Mouse (Mus musculus): Measurements from ENCODE around the gene Kctd2.
A peak's percentile ranks its signal among the peaks of the same experiment; 100 is the strongest.
"Not testable (repeated sequence)": the region's sequence is repeated elsewhere in the genome, so short reads cannot be mapped to it uniquely, and the experiment has no call there.

Kctd2 gene

DNA sequence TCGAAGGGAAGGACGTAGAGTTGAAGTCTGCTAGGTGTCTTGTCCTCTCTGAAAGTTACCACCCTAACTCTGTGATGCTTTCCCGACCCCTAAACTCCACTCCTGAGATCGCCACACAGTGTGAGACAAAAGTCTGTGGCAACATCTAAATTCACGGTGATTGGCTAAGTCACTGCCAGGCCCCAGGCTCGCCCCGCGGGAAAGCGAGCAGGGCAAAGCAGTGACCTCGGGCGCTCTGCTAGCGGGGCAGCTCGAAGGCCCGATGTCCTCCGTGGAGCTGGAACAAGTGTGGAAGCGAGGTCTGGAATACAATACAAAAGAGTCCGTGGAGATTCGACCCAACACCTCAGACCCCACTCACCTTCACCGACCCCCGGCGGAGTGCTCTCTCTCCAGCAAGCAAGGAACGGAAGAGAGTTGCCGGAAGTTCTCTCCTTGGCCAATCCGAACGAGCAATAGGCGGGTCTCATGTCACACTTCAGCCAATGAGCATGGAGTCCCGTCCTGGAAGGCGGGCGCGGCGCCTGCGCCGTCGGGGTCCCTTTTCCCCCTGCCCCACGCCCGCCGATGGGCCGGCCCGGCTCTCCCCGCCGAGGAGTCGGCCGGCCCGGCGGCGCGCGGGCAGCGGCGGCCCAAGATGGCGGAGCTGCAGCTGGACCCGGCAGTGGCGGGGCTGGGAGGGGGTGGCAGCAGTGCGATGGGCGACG lies at the start of gene Kctd2, which contains the start of gene Atp5h:
TSS of gene Kctd2 (plus strand) at position 598 of the 707 bp plus-strand sequence.
TSS of gene Atp5h (minus strand) at position 432 of the 707 bp plus-strand sequence.
- peak; percentile 91 to 93 for DNase-seq (ENCODE audit: low spot score in 2 of 2)

DNA sequence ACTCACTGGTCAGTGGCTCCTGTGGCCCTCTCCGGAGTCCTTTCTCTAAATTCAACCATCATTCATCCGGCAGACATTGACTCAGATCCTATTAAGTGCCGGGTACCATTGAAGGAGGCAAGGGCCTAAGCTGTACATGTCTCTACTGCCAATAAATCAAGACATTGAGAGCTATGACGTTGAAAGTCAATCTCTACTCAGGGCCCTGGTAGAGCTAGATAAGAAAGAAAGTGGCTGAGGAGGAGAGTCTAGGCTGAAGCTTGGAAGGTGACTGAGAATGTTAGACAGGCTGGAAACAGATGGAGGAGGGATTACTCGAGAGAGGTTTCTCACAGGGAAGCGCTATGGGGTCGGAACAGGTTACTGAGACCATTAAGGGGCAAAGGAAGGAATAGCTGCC lies 49.6 kb upstream of the Kctd2 start:
- no peak for DNase-seq (ENCODE audit: low spot score in 2 of 2)

- no peak for DNase-seq (ENCODE audit: low spot score in 2 of 2)
Measured at GRCm38 (mm10) chr11:115371354-115371753, 48.6 kb upstream of the Kctd2 start.

GRCm38 (mm10) chr11:115372015-115372414 lies 47.9 kb upstream of the Kctd2 start:
- no peak for DNase-seq (ENCODE audit: low spot score in 2 of 2)

- no peak for DNase-seq (ENCODE audit: low spot score in 2 of 2)
Measured at GRCm38 (mm10) chr11:115372737-115373136, 47.2 kb upstream of the Kctd2 start.

DNA sequence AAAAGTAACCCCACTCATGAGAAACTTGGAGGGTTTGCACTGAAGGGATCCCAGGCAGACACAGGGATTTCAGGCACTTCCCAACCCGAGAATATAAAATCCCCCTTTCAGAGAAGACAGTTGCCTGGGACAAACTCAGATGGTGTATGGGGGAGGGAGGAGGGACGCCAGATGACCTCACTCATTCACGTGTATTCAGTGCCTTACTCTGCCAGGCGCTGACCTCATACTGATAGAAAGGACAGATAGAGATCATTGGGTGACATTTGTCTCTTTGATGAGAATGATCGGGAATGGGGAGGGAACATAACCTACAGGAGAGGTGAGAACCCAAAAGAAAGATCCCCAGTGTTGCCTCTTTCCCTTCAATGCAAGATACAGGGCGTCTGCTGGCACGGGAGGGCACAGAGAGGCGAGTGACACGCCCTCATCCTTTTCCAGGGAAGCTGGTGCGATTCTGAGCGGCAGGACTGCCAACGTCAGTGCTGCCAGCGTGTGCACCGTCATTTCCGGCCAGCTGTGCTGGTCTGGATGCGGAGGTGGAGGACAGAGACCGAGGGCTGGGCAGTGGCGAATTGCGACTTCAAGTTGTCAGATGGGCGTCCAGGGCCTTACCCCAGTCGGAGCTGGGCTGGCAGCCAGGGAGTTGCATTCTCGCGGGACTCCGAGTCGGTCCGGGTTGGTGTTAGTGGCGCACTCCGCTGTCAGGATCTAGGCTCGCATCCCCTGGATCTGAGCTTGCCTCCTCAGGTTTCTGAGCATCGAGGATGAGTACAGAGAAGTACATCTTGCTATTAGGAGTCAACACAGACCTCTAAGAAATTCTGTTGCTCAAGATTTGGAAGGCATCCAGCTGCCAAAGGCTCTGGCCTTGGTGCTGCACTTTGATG lies 45.9 kb upstream of the Kctd2 start:
- peak; percentile 25 to 44 for DNase-seq (ENCODE audit: low spot score in 2 of 2)

DNA sequence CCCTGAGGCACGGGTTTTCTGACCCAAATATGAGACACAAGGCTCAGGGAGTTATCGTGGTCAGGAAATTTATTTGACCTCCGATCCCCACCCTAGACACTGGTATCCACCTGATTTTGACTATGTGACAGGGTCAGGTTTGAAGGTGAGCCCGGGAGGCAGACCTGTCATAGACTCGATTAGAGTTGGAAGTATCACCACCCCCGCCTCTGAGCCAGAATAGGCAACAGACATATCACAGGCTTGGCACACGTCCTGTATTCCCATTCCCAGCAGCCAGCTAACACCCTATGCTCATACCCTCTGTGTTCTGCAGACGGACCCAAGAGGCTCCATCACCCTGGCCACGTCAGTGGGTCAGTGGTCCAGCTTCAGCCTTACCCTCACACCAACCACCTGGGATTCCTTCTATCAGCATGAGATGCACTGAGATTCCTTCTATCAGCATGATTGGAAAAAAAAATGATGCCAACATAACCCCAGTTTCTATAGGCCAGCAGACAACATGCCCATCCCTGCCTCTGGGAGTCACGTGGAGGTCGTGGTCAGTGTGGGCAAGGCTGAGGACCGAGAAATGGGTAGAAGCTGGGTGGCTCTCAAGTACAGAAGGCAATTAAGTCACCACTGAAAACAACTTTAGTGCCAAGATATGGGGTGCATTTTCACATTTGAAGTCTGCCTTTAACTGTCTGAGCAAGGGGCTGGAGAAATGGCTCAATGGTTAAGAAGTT lies 45.1 kb upstream of the Kctd2 start:
- DNase-seq (ENCODE audit: low spot score in 2 of 2), result no peak

- DNase-seq (ENCODE audit: low spot score in 2 of 2), result no peak
Measured at GRCm38 (mm10) chr11:115376722-115377121, 43.2 kb upstream of the Kctd2 start.

GRCm38 (mm10) chr11:115377254-115377653 lies 42.7 kb upstream of the Kctd2 start:
- DNase-seq (ENCODE audit: low spot score in 2 of 2), result no peak

DNA sequence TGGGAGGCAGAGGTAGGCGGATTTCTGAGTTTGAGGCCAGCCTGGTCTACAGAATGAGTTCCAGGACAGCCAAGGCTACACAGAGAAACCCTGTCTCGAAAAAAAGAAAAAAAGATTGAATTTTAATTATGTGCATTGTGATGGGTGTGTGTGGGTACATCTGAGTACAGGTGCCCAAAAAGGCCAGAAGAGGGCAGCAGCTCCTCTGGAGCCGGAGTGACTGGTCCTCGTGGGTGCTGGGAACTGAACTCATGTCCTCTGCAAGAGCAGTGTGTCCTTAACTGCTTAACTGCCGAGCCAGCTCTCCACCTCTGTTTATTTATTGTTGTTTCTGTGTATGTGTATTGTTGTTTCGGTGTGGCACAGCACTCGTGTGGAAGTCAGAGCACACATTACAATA lies 42.1 kb upstream of the Kctd2 start:
- DNase-seq (ENCODE audit: low spot score in 2 of 2), result no peak

DNA sequence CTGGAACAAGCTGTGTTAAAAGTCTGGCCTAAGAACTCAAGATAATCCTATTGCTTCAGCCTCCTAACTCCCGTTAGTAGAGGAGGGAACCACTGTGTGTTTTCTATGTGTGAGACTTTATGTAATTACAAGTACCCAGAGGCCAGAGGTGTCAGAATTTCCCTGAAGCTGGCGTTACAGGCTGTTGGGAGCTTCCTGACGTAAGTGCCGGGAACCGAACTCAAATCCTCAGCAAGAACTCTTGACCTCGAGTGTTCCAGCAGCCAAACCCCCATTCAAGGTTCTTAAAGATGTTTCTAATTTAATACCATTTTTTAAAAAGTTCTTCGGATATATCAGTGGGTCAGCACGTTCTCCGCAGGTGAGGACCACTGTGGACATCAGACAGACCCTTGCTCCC lies 38.7 kb upstream of the Kctd2 start:
- DNase-seq (ENCODE audit: low spot score in 2 of 2), result no peak

- DNase-seq (ENCODE audit: low spot score in 2 of 2), result no peak
Measured at GRCm38 (mm10) chr11:115381743-115382539, 38.0 kb upstream of the Kctd2 start, which contains the start of gene Cdr2l. Cdr2l (plus strand) TSS chr11:115381916.

DNA sequence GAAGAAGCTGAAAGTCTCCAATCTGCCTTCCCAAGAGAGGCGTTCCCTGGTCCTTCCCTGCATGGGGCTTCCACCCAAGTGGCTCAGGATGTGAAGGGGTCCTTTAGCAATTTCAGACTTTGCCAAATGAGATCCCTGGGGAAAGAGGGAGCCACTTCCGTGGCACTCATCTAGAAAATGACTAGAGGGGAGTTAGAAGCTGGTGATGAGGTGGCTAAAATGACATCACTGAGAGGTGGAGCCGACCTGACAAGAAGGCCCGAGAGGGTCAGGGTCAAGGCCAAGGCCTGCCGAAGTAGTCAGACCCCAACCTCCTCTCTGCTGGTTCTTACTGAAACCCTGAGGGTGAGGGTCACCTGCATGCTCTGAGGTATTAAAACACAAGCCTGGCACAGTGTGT lies 37.0 kb upstream of the Kctd2 start:
- no peak for DNase-seq (ENCODE audit: low spot score in 2 of 2)

DNA sequence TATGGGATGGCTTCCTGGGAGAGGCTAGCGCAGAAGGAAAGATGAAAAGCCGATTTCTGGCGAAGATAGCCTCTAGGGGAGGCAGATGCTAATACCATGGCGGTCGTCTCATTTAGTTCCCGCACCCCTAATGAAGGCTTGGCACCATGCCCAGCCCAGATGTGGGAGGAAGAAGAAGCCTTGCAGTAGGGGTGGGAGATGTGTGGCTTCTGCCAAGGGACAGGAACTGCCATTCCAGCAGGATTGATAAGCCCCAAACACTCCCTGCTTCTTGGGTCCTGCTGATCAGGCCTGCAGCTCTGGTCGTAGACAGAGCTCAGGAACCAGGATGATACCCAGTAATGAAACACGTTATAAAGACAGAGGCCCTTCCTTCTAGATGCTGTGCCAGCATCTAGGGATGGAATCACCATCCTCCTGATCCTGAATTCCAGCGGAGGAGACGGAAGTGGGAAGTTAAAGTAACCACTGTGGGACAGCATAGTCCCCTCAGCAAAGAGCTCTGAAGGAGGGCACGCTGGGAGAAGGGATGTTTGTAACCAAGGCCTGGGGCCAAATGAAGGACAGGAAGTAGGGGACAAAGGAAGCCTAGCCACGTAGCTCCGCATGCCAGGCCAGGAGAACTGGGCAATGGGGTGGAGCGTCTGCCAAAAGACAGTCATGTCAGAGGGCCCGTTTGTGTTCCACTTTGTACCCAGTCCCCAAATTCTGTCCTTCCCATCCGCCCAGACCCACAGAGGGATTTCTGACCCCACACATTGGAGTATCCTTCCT lies 36.0 kb upstream of the Kctd2 start:
- no peak for DNase-seq (ENCODE audit: low spot score in 2 of 2)

DNA sequence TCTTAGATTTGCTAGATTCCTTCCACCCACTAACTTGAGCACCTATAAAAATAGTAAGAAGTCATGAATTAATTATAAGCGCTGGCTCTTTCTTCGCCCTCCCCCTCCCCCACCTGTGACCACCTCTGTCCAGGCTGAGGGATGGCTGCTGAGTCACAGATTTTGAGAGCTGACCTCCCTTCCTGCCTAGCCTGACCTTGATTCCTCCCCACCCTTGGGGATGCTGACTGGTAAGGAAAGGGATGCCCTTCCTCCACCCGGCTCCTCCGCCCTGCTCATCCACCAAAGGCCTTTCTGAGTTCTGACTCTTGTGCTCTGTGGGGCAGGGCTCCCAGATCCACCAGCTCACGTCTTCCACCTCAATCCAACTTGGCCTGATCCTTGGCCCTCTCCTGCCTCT lies 35.3 kb upstream of the Kctd2 start:
- no peak for DNase-seq (ENCODE audit: low spot score in 2 of 2)

- DNase-seq (ENCODE audit: low spot score in 2 of 2), result not testable (repeated sequence)
Measured at GRCm38 (mm10) chr11:115386859-115387258, 33.1 kb upstream of the Kctd2 start.

GRCm38 (mm10) chr11:115391358-115391757 lies 28.6 kb upstream of the Kctd2 start:
- no peak for DNase-seq (ENCODE audit: low spot score in 2 of 2)

DNA sequence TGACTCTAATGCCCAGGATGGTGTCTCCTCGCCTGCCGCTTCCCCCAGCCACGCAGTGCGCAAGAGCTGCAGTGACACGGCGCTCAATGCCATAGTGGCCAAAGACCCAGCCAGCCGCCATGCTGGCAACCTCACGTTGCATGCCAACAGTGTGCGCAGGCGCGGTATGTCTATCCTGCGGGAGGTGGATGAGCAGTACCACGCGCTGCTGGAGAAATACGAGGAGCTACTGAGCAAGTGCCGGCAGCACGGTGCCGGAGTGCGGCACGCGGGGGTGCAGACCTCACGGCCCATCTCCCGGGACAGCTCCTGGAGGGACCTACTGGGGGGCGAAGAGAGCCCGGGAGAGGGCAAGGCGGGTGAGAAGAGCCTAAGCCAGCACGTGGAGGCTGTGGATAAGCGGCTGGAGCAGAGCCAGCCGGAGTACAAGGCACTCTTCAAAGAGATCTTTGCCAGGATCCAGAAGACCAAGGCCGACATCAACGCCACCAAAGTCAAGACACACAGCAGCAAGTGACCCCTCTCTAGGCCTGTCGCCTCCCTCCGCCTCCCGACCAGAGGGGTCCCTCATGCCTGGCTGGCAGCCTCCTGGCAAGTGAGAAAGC lies 26.1 kb upstream of the Kctd2 start:
- DNase-seq (ENCODE audit: low spot score in 2 of 2), result no peak

GRCm38 (mm10) chr11:115398085-115398484 lies 21.8 kb upstream of the Kctd2 start:
- no peak for DNase-seq (ENCODE audit: low spot score in 2 of 2)

- no peak for DNase-seq (ENCODE audit: low spot score in 2 of 2)
Measured at GRCm38 (mm10) chr11:115400126-115400525, 19.8 kb upstream of the Kctd2 start.

Measured in natural killer cell, adult 2 months (primary cell).